Mouse (Mus musculus) CH12.LX (cell line): Measurements from ENCODE around the gene Casq2.

Source experiments
- CTCF ChIP-seq, 2 experiments: IDR thresholded peaks in 1 of 2; conservative IDR thresholded peaks in 1 of 2; 2 replicates each; pipeline ENCODE4 v1.5.1; 2011 to 2012; ENCODE audit warnings: low read depth in 2 of 2, low read length in 2 of 2, improper control_type of control experiment in 1 of 2, inconsistent platforms in 1 of 2, mild to moderate bottlenecking in 1 of 2, moderate library complexity in 1 of 2
- MAFK ChIP-seq: IDR thresholded peaks from 2 replicates; pipeline ENCODE4 v1.6.1; 2011; ENCODE audit warnings: low read length, improper control_type of control experiment; ENCODE audit not compliant: insufficient replicate concordance
- MEF2A ChIP-seq: IDR thresholded peaks from 2 replicates; pipeline ENCODE4 v1.6.1; 2014; ENCODE audit warnings: low read depth, mild to moderate bottlenecking, inconsistent platforms, low read length, improper control_type of control experiment, borderline replicate concordance
- PAX5 ChIP-seq: IDR thresholded peaks from 2 replicates; pipeline ENCODE4 v1.6.1; 2012; ENCODE audit warnings: low read length, inconsistent platforms, mixed read lengths
- POLR2A ChIP-seq: IDR thresholded peaks from 2 replicates; pipeline ENCODE4 v1.6.1; 2011; ENCODE audit warnings: low read depth, mild to moderate bottlenecking, improper control_type of control experiment, low read length
- RAD21 ChIP-seq: IDR thresholded peaks from 2 replicates; pipeline ENCODE4 v1.6.1; 2011; ENCODE audit warnings: low read depth, mild to moderate bottlenecking, low read length, improper control_type of control experiment, moderate library complexity
- SIN3A ChIP-seq: IDR thresholded peaks from 2 replicates; pipeline ENCODE4 v1.6.1; 2012; ENCODE audit warnings: low read length, improper control_type of control experiment, inconsistent platforms
- SMC3 ChIP-seq: IDR thresholded peaks from 2 replicates; pipeline ENCODE4 v1.6.1; 2011; ENCODE audit warnings: low read depth, low read length, improper control_type of control experiment

DNA sequence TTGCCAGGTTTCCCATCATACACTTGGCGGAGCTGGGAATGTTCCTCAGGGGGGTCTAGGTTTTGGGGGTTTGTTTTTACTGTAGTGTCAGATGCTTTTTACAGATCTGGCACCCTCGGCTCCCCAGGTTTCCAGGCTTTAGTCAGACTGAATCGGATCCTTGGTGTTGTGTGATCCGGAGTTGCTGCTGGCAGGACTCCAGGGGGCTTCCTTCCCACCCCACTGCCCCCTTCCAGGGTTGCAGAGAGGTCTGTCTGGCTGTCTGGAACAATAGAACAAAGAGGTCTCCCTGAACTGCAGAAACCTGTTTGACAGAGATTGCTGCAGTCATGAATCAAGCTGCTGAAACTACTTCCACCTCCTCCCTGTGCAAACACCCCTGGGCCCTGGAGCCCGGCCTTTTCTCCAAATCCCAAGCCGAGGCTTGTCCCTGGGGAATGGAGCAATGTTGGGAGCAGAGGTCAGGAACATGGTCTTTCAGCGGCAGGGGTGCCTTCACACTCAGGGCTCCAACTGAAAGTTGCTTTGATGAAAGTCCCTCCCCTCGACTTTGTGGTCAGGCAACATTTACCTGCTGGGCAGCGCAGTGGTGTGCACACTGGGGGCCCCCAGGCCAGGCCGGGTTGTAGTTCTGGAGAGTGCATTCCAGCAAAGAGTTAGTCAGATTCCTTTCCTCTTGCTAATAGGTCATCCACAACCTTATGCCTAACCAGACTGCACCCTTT lies 49.3 kb downstream of the Casq2 start:
- TF ChIP-seq MAFK: no peak
- TF ChIP-seq MEF2A: no peak
- TF ChIP-seq CTCF (conservative IDR thresholded peaks at IDR 0.05 in 1 of 2, IDR thresholded peaks at IDR 0.05 in 1 of 2; ENCODE audit: low read depth in 2 of 2, low read length in 2 of 2): no peak
- TF ChIP-seq POLR2A: no peak
- TF ChIP-seq SMC3: no peak
- no peak for TF ChIP-seq PAX5
- no peak for TF ChIP-seq RAD21
- no peak for TF ChIP-seq SIN3A
